Mouse (Mus musculus): ENCODE measurements around the gene Klrb1c.
"Not testable (repeated sequence)": the region's sequence is repeated elsewhere in the genome, so short reads cannot be mapped to it uniquely, and the experiment has no call there.

Klrb1c gene

GRCm38 (mm10) chr6:128755402-128755763 lies 33.6 kb downstream of the Klrb1c start:
- DNase-seq (ENCODE audit: low read depth, low spot score), result not testable (repeated sequence)

GRCm38 (mm10) chr6:128754748-128755401 lies 34.1 kb downstream of the Klrb1c start:
- DNase-seq (ENCODE audit: low read depth, low spot score), result not testable (repeated sequence)

GRCm38 (mm10) chr6:128754265-128754664 lies 34.8 kb downstream of the Klrb1c start:
- not testable (repeated sequence) for DNase-seq (ENCODE audit: low read depth, low spot score)

GRCm38 (mm10) chr6:128753610-128754224 lies 35.3 kb downstream of the Klrb1c start:
- peak; percentile 86 for DNase-seq (ENCODE audit: low read depth, low spot score)

- peak; percentile 95 for DNase-seq (ENCODE audit: low read depth, low spot score)
These were observed 42.0 kb downstream of the Klrb1c start for GRCm38 (mm10) chr6:128747006-128747405.

- DNase-seq (ENCODE audit: low read depth, low spot score), result no peak
These were observed 51.6 kb downstream of the Klrb1c start for GRCm38 (mm10) chr6:128737445-128737844.

- DNase-seq (ENCODE audit: low read depth, low spot score), result no peak
These were observed 52.9 kb downstream of the Klrb1c start for GRCm38 (mm10) chr6:128736100-128736499.

- DNase-seq (ENCODE audit: low read depth, low spot score), result peak; percentile 79
These were observed 54.1 kb downstream of the Klrb1c start for GRCm38 (mm10) chr6:128734896-128735295.

GRCm38 (mm10) chr6:128733908-128734679 lies 54.9 kb downstream of the Klrb1c start:
- DNase-seq (ENCODE audit: low read depth, low spot score), result no peak

GRCm38 (mm10) chr6:128732032-128732431 lies 57.0 kb downstream of the Klrb1c start:
- no peak for DNase-seq (ENCODE audit: low read depth, low spot score)

All from R1 (cell line).